Mouse (Mus musculus) midbrain, embryonic 16.5 days (tissue): Measurements from ENCODE around the gene Acsf2. TPM values are rescaled to one million over a fixed set of nuclear protein-coding genes. Genes with fewer than 3 reads are reported as not detected.

Source experiments
- ATAC-seq: fragments of 200-750 bp; cut with Nextera tagmentation; 2 replicates; pipeline ENCODE4 v1.8.0; 2017; ENCODE audit warnings: moderate TSS enrichment
- H3K27ac ChIP-seq: fragments of 300-500 bp; sonication (generic); 2 replicates; pipeline ENCODE4 v1.5.1; 2014; ENCODE audit warnings: mild to moderate bottlenecking, low read length, mixed read lengths
- H3K27me3 ChIP-seq: fragments of 300-500 bp; sonication (generic); 2 replicates; pipeline ENCODE4 v1.6.1; 2014; ENCODE audit warnings: low read depth, low read length, mixed read lengths; ENCODE audit not compliant: control insufficient read depth, insufficient read depth
- H3K36me3 ChIP-seq: fragments of 300-500 bp; sonication (generic); 2 replicates; pipeline ENCODE4 v1.6.1; 2014; ENCODE audit warnings: mild to moderate bottlenecking, low read length, moderate library complexity, mixed read lengths; ENCODE audit not compliant: control insufficient read depth, insufficient read depth
- H3K4me1 ChIP-seq: fragments of 300-500 bp; sonication (generic); 2 replicates; pipeline ENCODE4 v1.6.1; 2014; ENCODE audit warnings: mild to moderate bottlenecking, low read length, mixed read lengths; ENCODE audit not compliant: control insufficient read depth, insufficient read depth
- H3K4me2 ChIP-seq: fragments of 300-500 bp; sonication (generic); 2 replicates; pipeline ENCODE4 v1.6.1; 2014; ENCODE audit warnings: mild to moderate bottlenecking, low read length, mixed read lengths
- H3K4me3 ChIP-seq: fragments of 300-500 bp; sonication (generic); 2 replicates; pipeline ENCODE4 v1.5.1; 2014; ENCODE audit warnings: low read depth, mild to moderate bottlenecking, low read length, moderate library complexity, mixed read lengths
- H3K9ac ChIP-seq: fragments of 300-500 bp; sonication (generic); 2 replicates; pipeline ENCODE4 v1.6.1; 2014; ENCODE audit warnings: low read depth, low read length, mixed read lengths
- H3K9me3 ChIP-seq: fragments of 300-500 bp; sonication (generic); replicated peaks from 2 replicates; pipeline ENCODE4 v1.6.1; 2014; ENCODE audit warnings: mild to moderate bottlenecking, low read length, mixed read lengths; ENCODE audit not compliant: control insufficient read depth, poor library complexity, severe bottlenecking
- WGBS: fragments of 180-500 bp; shearing (Covaris S2); extraction: QIAGEN DNeasy Blood & Tissue Kit; methylation state at CpG from one replicate; pipeline ENCODE4 v1.1.7; 2014; 5-methylcytosine and 5-hydroxymethylcytosine counted together
- polyA plus RNA-seq: library from polyadenylated mRNA; unstranded; fragments of >200 nt; fragmentation: Nextera tagmentation; extraction: Ambion mirVana; gene quantifications from 2 replicates; pipeline ENCODE4 v1.2.1, GENCODE M21; 2015

Acsf2 gene
- polyA plus RNA-seq, 1 experiment from 2014 or later = 1.9 TPM

DNA sequence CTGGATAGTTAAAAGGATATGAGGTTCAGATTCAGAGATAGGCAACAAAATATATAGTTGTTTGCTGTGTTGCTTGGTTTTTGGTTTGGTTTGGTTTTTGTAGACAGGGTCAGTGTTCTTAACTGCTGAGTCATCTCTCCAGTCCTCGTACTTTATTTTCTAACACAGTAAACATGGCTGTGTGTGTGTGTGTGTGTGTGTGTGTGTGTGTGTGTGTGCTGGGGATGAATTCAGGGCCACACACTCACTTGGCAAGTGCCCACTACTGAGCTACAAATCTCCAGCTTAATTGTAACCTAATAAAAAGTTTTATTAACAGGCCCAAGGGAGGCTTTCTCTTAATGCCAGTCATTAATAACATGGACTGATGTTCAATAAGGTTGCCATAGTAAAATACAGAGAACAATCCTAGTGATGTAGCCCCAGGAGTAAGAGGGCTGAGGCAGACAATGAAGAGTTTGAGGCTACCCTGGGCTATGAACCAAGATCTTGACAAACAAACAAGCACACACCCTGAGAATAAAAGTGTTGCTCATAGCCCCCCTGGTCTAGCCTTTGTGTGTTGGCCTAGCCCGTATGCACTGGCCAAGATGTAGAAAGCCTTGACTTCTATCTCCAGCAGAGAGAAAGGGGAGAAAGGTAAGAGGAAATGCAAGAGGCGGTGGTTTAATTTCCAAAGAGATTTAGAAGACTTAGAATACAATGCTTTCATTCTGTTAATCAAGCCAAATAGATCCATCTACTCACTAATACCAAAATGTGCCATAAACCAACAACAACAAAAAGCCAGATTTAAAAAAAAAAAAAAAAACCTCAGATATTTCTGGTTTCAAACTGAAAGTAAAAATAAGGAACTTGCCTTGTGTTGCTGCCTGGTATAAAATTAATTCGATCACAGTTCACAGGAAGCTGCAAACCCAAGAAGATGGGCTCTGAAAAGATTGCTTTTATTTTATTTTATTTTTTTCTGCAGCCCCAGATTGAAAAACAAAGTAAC lies 9.4 kb upstream of the Acsf2 start:
- H3K4me3 ChIP-seq = no peak overlapping the region
- no peaks in the 10 kb centered on the region for H3K27me3 ChIP-seq
- no peak overlapping the region for H3K4me2 ChIP-seq
- H3K9ac ChIP-seq = no peak overlapping the region
- no peaks in the 10 kb centered on the region for H3K9me3 ChIP-seq
- H3K36me3 ChIP-seq = no peaks in the 10 kb centered on the region
- no peaks in the 10 kb centered on the region for H3K4me1 ChIP-seq
- ATAC-seq = no peak
- 76% methylated on average over 4 of the region's 4 CpGs for WGBS
- H3K27ac ChIP-seq = no peak overlapping the region

DNA sequence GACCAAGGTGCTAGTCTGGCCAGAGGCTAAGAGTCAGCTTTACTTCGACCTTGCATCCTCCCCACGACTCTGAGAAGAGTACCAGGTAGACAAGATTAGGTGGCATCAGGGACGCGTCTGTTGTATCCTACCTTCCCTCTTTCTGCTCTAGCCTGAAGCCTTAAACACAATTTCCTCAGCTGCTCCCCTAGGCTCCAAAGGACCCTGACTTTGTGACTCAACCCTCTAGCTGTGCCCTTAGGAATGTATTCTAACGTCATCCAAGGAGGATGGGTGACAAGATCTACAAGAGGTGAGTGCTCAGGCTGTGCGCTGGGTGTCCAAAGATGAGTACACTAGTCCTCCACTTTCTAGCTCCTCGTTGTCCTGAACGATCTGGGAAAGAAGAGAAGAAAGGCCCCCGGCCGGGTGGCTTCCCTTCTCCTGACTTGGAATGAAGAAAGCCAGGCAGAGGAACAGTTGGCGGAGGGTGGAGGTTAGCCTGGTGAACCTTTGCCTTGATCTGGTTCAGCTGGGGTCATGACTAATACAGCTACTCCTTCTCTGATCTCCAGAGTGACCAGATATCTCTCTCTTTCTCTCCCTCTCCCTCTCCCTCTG lies 785 bp upstream of the Acsf2 start:
- H3K4me2 ChIP-seq = no peak overlapping the region
- no peak for ATAC-seq
- no peak overlapping the region for H3K9ac ChIP-seq
- H3K4me1 ChIP-seq = peaks cover 7% of the 10 kb centered on the region; the same call in 1 of the 2 replicates
- H3K27me3 ChIP-seq = peaks cover 2% of the 10 kb centered on the region; the same call in 1 of the 2 replicates
- no peaks in the 10 kb centered on the region for H3K36me3 ChIP-seq
- no peak overlapping the region for H3K27ac ChIP-seq
- WGBS = 71% methylated on average over 11 of the region's 11 CpGs
- no peak overlapping the region for H3K4me3 ChIP-seq
- no peaks in the 10 kb centered on the region for H3K9me3 ChIP-seq

DNA sequence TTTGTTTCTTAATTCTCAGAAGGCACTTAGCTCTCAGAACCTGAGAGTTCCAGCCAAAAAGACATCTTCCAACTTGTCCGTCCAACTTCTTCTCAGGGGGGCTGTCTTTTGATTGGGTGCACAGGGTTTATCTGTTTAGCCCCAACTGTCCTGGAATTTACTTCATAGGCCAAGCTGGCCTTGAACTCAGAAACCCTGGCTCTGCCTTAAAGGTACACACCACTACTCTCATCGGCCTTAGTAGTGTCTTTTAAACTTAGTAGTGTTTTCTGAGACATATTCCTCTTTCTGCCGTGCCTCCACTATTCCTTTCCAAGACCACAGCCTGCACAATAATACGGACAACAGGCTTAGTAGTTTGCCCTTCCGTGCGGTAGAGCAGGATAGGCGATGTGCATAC lies 1.2 kb downstream of the Acsf2 start:
- no peak for ATAC-seq
- Histone ChIP-seq H3K4me3 (no peak overlapping the region), H3K4me1 (peaks cover 7% of the 10 kb centered on the region; the same call in 1 of the 2 replicates), H3K27ac (no peak overlapping the region), H3K27me3 (peaks cover 2% of the 10 kb centered on the region; the same call in 1 of the 2 replicates), H3K9me3 (no peaks in the 10 kb centered on the region), H3K4me2 (no peak overlapping the region), H3K36me3 (no peaks in the 10 kb centered on the region), H3K9ac (no peak overlapping the region)
- WGBS = 96% methylated on average over 7 of the region's 7 CpGs

DNA sequence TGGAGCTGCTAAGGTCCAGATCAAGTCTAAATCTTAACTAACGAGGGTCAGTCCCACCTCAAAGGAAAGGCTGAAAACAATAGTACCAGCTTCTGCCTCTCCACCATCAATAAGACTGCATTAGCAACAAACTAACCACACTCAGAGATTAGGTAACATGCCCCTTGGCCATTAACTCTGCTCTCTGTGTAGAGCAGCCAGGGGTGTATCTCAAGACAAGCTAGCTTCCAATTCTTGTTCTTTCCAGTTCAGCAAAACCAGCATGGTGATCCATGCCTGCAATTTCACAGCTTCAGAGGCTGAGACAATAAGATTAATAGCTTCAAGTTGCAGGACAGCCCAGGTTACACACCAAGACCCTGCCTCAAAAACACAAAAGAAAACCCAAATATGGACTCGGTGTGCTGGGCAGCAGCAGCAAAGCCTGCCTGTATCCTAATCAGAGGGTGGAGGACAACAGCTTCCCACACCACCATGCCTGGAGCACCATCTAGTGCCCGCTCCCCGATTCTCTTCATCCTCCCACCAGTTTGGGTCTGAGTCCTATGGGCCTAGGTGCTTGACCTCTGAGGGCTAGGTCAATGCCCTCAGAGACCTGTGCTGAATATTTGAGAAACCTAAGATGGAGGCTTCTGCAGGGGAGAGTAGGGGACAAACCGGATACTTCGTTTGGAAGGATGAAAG lies 3.1 kb downstream of the Acsf2 start:
- H3K9me3 ChIP-seq = no peaks in the 10 kb centered on the region
- H3K4me1 ChIP-seq = peaks cover 7% of the 10 kb centered on the region; the same call in 1 of the 2 replicates
- peaks cover 2% of the 10 kb centered on the region; the same call in 1 of the 2 replicates for H3K27me3 ChIP-seq
- no peaks in the 10 kb centered on the region for H3K36me3 ChIP-seq
- H3K27ac ChIP-seq = no peak overlapping the region
- no peak for ATAC-seq
- no peak overlapping the region for H3K4me2 ChIP-seq
- H3K9ac ChIP-seq = no peak overlapping the region
- no peak overlapping the region for H3K4me3 ChIP-seq
- 80% methylated on average over 6 of the region's 6 CpGs for WGBS

DNA sequence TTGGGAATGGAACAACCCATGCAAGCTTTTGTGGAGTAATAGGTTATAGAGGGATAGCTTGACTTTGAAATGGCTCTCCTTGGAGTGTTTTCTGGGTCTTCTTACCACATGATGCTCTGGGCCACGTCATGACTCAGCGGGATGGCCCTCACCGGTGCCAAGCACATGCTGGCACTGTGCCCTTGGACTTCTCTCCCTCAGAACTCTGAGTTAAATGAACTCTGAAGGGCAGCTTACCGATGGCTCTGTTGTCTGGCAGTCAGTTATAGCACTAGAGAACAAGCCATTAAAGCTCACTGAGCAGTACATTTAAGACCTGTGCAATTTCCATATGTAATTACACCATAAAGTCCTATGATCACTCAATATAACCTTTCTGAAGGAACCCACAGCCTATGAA lies 4.4 kb downstream of the Acsf2 start:
- ATAC-seq = no peak
- 94% methylated on average over 4 of the region's 4 CpGs for WGBS

DNA sequence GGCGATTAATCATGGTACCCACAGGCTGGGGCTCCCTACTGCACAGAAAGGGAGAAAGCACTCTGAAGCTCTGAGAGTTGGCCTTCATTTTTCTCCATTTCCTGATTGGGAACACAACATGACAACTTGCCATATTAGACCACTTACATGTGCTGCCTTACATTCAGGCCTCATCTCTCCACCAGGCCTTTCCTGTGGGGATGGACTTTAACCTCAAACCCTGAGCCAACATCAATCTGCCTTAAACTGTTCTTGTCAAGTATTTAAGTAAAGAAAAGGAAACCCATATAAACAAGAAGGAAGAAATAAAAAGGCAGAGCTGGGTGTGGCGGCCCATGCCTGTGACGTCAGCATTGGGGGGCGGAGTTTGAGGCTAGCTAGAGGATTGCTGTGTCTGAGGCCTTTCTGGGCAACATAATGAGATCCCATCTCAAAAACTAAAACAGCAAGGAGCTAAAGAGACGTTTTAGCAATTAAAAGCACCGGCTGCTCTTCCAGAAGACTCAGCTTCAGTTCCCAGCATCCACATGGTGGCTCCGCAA lies 5.3 kb downstream of the Acsf2 start:
- WGBS = 71% methylated on average over 7 of the region's 7 CpGs

More for the DNA sequence above, 4.4 kb downstream of the Acsf2 start:
- no peak overlapping the region for H3K4me2 ChIP-seq
- H3K4me3 ChIP-seq = no peak overlapping the region
- peaks cover 7% of the 10 kb centered on the region; the same call in 1 of the 2 replicates for H3K4me1 ChIP-seq
- no peaks in the 10 kb centered on the region for H3K36me3 ChIP-seq
- no peak overlapping the region for H3K27ac ChIP-seq
- H3K9me3 ChIP-seq = no peaks in the 10 kb centered on the region
- H3K27me3 ChIP-seq = peaks cover 2% of the 10 kb centered on the region; the same call in 1 of the 2 replicates
- no peak overlapping the region for H3K9ac ChIP-seq

DNA sequence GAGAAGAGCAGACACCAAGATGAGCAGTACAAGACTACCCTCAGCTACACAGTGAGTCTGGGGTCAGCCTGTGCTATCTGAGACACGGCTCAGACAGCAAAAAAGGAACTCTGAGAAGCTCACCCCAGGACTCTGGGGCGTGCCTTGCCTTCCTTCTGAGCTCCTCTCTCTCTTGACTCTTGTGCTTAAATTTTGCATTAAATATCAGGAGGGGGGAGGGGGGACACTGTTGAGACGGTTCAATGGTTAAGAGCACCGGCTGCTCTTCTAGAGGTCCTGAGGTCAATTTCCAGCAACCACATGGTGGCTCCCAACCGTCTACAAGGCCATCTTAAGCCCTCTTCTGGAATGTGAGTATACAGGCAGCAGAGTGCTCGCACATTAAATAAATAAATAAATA lies 14.2 kb downstream of the Acsf2 start:
- no peak for ATAC-seq
- H3K36me3 ChIP-seq = no peaks in the 10 kb centered on the region
- H3K27ac ChIP-seq = no peak overlapping the region
- no peak overlapping the region for H3K4me2 ChIP-seq
- no peaks in the 10 kb centered on the region for H3K27me3 ChIP-seq
- H3K4me3 ChIP-seq = no peak overlapping the region
- no peaks in the 10 kb centered on the region for H3K4me1 ChIP-seq
- H3K9me3 ChIP-seq = no peaks in the 10 kb centered on the region
- WGBS = 79% methylated on average over 6 of the region's 6 CpGs
- no peak overlapping the region for H3K9ac ChIP-seq

More for the DNA sequence above, 5.3 kb downstream of the Acsf2 start:
- peaks cover 1% of the 10 kb centered on the region; the same call in 1 of the 2 replicates for H3K4me1 ChIP-seq
- H3K36me3 ChIP-seq = no peaks in the 10 kb centered on the region
- no peak overlapping the region for H3K9ac ChIP-seq
- no peak overlapping the region for H3K4me2 ChIP-seq
- H3K27me3 ChIP-seq = no peaks in the 10 kb centered on the region
- no peak overlapping the region for H3K27ac ChIP-seq
- no peaks in the 10 kb centered on the region for H3K9me3 ChIP-seq
- H3K4me3 ChIP-seq = no peak overlapping the region
- no peak for ATAC-seq

DNA sequence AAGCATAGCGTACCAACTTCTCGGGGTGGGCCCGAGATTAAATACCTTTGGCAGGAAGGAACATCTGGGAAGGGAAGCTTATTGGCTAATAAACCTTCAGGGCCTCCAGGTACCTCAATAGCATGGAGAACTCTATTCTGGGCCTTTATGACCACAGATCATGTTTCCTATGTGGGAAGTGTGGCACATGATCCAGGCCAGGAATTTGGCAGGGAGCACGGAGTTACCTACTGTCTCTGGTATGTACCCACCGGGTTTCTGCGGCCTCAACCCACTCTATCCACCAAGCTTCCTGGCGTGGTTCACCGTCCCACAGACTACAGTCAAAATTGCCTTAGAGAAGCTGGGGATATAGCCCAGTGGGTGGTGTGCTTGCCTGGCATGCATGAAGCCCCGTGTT lies 16.6 kb downstream of the Acsf2 start:
- H3K9me3 ChIP-seq = no peaks in the 10 kb centered on the region
- no peak overlapping the region for H3K4me3 ChIP-seq
- H3K4me2 ChIP-seq = no peak overlapping the region
- no peaks in the 10 kb centered on the region for H3K36me3 ChIP-seq
- no peaks in the 10 kb centered on the region for H3K4me1 ChIP-seq
- ATAC-seq = no peak
- H3K9ac ChIP-seq = no peak overlapping the region
- H3K27ac ChIP-seq = no peak overlapping the region
- over 99% methylated on average over 9 of the region's 9 CpGs for WGBS
- no peaks in the 10 kb centered on the region for H3K27me3 ChIP-seq
